Mouse (Mus musculus): Measurements from ENCODE around the gene Zfp653. TPM values are rescaled to one million over a fixed set of nuclear protein-coding genes. Genes with fewer than 3 reads are reported as not detected.

The Zfp653 gene
- total RNA-seq, 2 experiments from 2014 or later = 5.8 to 6.2 TPM

DNA sequence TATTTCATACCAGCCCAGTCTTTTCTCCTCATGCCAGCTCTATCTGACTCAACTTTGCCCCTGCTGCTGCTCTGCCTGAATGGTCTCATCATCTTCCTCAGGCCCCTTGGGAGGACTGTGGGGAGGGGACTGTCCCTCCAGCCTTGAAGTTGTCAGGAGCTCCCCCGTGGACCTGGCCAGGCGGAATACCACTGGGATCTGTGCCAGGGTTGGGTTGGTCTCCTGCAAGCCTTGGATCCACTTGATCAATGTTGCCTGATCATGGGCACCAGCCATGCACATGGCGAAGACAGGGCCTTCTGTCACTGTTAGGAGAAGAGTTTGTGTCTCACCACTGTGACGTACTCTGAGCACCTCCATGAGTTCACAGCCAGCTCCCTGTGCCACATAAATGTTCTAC lies 1.1 kb upstream of the Zfp653 start:
- ATAC-seq (replicated peaks; ENCODE audit: poor library complexity, severe bottlenecking) = no peak

DNA sequence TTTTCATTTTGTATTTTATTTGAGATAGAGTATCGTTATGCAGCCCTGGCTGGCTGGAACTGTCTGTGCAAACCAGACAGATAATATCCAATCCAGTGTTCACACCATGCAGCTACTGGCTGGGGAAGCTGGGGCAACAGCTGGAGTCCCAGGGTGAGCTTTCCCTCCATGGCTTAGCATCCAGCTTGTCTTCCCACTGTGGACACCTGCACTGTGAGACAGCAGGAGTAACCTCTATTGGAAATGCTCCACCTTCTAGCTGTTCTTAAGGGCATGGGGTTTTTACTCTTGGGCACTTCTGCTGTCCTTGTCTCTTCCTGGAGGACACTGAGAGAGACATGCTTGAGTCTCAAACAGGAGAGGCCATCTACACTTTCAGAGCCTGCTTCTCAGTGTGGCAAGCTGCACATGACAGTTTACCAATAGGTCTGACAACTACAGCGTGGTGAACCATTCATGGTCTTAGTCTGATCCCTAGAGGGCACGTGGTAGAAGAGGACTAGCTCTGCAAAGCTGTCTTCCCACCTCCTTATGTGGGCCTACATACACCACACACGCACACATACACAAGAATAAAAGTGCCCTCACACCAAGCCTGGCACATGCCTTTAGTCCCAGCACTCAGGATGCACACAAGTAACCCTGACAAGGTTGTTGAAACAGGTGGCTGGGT lies 1.2 kb downstream of the Zfp653 start:
- 0 out of 2 replicates have a peak, but pooled peaks have one; percentile 0 for ATAC-seq (replicated peaks; ENCODE audit: poor library complexity, severe bottlenecking)

DNA sequence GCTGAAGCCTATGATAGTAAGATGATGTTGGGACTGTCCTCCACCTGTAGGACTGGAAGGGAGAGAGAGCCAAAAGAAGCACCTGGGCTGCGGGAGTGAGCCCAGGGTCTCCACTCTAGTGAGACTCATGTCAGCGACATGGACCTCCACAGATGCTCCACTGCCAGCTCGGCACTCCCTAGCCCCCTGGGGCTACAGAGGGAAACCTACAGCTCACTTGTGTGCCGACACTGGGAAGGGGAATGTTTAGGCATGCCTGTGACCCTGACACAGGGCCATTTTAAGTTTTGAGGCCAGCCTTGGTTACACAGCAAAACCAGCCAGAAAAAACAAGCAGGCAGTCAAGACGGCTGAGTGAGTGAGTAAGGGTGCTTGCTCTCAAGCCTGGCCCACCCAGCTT lies 4.0 kb downstream of the Zfp653 start:
- ATAC-seq (replicated peaks; ENCODE audit: poor library complexity, severe bottlenecking) = no peak

DNA sequence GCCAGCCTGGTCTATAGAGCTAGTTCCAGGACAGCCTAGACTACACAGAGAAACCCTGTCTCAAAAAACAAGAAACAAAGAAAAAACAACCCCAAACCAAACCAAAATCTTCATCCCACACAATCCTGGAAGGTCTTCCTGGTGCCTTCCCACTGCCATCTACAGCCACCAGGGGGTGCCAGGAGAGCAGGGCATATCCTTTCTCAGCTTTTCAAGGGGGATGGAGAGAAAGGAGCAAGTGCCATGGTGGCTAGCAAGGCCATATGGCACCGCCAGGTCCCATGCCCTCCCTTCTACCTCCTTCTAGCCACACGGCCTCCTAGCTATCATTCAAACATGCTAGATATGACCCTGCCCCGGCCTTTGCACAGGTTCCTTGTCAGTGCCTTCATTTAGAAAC lies 4.7 kb downstream of the Zfp653 start:
- peak; percentile 41 for ATAC-seq (replicated peaks; ENCODE audit: poor library complexity, severe bottlenecking)

DNA sequence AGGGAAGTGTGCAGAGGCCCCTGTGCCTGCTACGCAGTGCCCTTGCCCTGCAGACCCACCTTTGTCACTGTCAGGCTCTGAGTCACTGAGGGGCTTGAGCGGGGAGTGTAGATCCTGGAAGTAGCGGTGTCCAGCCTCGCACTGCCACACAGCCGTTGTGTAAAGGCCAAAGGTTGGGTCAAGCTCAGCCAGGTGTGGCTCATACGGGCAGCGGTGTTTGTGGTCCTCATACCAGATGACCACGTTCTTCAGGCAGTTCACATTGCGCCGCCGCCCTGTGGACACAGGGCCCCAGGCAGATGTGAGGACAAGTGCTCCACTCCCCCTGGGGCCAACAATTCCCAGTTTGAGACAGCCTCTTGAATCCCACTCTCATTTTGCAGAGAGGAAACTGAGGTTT lies 5.5 kb downstream of the Zfp653 start:
- no peak for ATAC-seq (replicated peaks; ENCODE audit: poor library complexity, severe bottlenecking)

DNA sequence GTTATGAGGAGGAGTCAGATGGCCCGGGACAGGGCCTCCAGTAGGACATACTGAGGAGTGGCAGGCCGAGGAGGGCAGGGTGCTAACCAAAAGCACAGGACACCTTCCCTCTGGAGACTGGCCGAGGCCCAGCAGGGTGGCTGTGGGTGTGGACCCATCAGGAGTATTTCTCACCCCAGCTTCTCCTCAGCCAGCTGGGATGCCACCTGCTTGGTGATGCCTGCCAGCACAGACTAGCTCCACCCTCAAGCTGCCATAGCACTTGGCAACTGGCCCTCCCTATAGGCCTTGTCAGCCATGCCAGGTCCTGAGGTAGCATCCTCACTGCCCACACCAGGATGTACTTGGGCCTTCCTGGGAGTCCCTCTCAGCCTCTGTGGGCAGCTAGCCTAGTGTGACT lies 6.8 kb downstream of the Zfp653 start:
- no peak for ATAC-seq (replicated peaks; ENCODE audit: poor library complexity, severe bottlenecking)

DNA sequence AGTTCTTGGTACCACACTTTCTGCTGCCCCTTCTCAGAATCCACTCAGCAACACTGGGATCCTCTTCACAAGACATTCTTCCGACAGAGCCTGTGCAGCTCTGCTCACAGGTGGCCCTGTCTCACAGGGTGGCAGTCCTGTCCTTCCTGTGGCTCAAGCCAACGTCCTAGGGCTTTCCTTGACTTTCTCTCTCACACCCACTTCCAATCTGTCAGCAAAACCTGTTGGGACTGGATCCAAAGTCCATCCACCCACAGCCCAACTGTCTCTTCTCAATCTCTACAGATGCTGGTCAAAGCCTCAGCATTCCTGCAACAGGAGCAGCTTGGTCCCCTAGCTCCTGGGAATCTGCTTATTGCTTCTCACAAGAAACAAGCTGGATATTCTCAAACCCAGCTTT lies 9.8 kb downstream of the Zfp653 start:
- ATAC-seq (replicated peaks; ENCODE audit: poor library complexity, severe bottlenecking) = no peak

DNA sequence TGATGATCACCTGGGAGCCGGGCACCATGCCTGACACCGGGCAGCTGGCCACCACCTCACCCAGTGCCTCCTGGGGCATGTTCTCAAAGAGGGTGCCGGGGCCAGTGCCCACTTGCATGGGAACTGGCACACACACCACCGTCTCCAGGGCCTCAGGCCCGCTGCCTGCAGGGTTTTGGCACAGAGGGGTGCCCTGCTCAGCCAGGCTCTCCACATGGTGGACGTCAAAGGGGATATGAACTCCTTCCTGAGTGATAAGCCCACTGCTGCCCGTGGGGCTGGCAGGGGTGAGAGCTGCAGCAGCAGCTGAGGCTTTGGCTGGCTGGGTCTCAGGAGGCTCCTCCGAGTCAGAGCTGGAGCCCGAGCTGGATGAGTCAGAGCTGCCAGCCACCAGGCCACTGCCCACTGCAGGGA lies 13.2 kb downstream of the Zfp653 start:
- ATAC-seq (replicated peaks; ENCODE audit: poor library complexity, severe bottlenecking) = no peak

DNA sequence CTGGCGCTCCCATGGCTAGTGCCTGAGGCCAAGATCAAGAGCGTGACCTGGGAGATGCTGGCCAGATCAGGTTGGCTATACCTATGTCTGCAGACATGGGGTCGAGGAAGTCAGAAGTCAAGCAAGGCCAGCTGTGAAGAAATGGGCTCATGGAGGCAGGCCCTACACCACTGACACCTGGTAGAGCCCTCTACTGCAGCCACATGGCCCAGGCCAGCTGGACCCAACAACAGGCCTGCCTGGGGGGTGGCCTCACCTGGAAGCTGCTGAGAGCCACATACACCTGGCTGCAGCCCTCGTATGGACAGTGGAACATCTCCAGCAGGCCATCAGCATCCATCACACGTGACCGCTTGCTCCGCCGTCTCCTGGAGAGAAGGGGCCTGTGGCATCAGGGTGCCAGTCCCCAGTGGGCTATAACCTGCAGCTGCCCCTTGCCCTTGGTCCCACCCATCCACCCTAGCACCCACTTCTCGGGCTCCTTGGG lies 14.1 kb downstream of the Zfp653 start:
- no peak for ATAC-seq (replicated peaks; ENCODE audit: poor library complexity, severe bottlenecking)

DNA sequence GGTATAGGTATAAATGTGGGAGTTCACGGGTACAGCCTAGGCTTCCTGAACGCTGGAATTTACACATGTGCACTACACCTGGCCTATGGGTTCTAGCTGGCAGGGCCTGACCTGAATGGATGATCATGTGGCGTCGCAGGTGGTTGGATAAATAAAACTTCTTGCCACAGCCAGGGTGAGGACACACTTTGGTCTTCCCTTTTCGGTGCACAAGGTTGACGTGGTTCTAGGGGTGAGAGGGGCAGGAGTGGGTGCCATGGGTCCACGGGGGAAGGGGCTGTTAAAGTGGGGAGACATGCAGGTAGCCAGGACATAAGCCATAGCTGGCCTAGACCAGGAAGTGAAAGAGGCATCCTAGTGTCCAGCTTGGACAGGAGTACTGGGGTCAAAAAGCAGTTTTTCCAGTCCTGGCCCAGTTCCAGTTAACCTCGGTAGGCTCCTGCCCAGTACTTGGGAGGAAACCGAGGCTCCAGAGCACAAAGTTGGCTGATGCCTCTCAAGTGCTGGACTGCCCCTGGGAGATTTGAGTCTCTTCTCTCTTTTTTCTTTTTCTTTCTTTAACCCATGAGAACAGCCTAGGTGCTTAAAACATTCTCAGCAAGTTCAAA lies 14.8 kb downstream of the Zfp653 start:
- no peak for ATAC-seq (replicated peaks; ENCODE audit: poor library complexity, severe bottlenecking)

DNA sequence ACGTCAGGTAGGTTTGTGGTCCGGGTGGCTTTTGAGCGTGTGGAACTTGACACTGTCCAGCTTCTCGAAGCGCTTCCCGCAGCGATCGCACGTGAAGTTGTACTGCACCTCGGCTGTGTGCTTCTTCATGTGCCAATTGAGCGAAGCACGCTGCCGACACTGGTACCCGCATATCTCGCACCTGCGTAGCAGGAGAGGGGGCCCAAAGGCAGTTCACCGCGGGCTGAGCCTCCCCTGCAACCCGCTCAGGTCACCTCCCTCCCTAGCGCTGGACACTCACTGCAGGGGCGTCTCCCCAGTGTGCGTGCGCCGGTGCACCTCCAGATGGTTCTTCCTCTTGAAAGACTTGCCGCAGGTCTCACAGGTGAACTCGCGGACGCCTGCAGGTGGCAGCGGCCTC lies 15.5 kb downstream of the Zfp653 start:
- no peak for ATAC-seq (replicated peaks; ENCODE audit: poor library complexity, severe bottlenecking)

DNA sequence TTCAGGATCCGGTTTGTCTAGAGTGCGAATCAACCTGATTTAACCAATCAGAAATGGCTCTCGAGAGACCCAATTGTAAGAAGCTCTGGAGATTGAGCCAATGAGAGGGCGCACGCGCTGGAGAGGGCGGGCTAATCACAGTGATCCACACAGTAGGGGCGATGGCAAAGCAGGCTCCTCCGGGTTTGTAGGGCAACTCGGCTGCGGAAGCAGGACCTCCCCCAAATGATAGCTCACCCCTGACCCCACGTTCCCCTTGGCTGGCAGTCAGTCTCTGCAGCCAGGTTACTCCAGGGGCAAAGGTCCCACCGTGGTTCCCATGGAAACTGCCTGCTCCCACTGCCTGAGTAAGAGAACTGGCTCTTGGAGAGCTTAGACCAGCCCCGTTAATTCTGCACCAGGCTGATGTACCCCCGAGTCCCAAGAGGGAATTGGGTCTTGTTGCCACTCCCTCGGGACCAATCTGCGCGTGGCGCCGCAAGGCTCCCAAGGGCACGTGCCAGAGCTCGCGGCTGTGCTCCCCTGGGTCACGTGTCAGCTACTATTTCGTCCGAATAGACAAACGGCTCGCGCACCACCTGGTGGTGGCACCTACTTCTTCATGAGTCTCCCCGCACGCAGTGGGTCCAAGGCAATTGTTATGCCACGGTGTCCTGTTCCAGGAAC lies 16.6 kb downstream of the Zfp653 start:
- ATAC-seq (replicated peaks; ENCODE audit: poor library complexity, severe bottlenecking) = peak; percentile 61

DNA sequence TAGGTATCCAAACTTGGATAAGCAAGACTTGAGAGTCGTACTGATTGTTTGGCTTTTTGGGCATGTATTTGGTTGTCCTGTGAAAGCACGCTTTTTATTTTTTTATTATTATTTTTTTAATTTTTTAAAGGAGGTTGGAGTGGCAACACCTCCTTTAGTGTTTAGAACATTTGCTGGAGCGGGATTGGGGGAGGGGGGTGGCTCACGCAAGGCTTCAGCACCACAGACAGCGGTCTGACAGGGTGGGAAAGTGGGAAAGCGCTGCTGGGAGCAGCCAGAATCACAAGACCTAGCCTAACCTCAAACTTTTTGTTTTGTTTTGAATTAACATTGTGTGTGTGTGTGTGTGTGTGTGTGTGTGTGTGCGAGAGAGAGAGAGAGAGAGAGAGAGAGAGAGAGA lies 17.5 kb downstream of the Zfp653 start:
- no peak for ATAC-seq (replicated peaks; ENCODE audit: poor library complexity, severe bottlenecking)

DNA sequence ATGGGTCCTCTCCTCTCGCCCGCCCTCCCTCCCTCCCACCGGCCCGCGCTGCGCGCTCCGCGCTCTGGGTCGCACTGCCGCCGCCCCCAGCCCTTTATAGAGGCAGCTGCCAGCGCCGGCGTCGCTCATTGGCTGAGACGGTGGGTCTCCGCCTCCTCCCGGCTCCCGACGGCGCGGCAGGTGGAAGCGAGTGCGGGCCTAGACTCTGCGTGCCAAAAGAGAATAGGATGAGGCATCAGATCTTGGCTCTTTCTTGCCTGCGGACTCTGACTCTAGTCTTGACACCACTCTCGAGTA lies 19.3 kb downstream of the Zfp653 start, which contains the start of gene Elavl3:
TSS of gene Elavl3 (minus strand) at position 66 of the 297 bp plus-strand sequence.
- no peak for ATAC-seq (replicated peaks; ENCODE audit: poor library complexity, severe bottlenecking)

DNA sequence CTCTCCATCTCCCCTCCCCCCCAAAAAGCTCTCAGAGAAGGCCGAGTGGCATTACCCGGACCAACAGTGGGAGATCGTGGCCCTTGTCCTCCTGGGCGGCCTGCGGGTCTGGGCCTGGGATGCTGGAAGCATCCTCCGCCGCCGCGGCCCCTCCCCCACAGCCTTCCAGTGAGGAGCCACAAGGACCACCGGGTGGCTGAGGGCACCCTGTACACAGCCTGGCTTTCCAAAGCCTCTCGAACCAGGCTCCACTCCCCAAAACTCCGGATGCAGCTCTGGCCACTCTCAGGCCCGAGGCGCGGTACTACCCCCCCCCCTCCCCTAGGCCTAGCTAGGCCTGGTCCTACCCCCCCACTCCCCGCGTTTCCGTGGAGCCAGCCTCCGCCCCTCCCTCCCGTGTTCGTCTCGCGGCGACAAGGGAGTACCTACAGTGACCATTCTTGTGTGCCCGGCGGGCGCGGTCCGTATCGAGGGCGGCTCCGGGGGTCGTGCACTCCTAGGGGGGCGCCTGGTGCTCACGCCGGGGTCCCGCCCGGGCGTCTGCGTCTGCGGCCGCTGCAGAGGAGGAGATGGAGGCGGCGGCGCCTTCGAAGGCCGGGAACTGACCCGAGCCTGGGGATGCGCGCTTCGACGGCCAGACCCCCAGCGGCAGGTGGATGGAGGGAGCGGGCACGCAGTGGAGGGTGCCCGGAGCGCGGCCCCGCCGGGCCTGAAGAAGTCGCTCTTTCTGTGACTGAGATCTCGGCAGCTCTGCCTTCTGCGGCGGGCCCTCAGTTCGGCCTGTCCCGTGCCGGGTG lies 19.8 kb downstream of the Zfp653 start:
- no peak for ATAC-seq (replicated peaks; ENCODE audit: poor library complexity, severe bottlenecking)

DNA sequence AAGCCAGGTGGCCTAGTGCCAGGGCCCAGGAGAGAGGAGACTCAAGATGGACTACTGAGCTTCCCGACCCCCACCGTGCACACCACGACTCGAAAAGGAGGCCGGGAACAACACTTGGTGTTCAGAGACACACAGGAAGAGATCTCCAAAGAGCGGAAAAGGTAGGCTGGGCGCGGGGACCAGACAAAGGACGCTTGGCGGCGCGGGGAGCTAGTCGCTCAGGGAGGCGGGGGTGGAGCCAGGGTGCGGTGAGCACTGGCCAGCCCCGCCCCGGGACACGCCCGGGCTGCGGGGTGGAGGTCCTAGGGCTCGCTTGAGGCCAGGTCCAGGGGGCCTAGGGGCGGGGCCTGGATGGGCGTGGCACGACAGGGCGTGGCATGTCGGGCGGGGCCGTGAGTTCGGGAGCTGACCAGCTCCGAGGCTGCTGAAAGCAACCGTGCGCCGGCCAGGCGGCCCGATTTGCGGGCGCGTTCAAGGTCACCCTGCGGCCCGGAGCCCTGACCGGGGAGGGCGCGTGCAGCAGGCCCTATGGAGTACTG lies 20.8 kb downstream of the Zfp653 start:
- peak; percentile 83 for ATAC-seq (replicated peaks; ENCODE audit: poor library complexity, severe bottlenecking)

DNA sequence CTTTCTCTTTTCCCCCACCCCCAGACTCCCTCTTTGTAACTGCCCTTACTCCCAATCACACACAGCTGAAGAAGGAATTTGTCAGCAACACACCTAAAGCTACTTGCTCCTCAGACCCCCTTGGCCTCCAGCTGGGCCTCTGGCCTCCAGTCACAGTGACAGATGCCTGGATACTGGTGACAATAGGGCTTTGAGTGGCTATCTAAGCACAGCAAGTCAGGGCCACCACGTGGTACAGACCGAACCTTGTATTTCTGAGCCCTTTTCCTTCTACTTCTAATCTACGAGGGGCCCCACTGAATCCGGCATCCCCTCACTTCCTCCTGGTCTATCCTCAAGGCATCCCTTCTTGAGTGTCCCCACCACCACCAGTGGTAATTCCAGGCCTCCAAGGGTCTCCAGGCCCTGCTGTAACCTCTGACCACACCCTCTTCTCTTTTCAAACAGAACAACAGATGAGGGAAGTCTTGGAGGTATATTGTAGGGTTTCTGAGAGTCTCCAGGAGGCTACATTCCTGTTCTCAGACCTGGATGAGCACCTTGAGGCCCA lies 21.4 kb downstream of the Zfp653 start:
- no peak for ATAC-seq (replicated peaks; ENCODE audit: poor library complexity, severe bottlenecking)

DNA sequence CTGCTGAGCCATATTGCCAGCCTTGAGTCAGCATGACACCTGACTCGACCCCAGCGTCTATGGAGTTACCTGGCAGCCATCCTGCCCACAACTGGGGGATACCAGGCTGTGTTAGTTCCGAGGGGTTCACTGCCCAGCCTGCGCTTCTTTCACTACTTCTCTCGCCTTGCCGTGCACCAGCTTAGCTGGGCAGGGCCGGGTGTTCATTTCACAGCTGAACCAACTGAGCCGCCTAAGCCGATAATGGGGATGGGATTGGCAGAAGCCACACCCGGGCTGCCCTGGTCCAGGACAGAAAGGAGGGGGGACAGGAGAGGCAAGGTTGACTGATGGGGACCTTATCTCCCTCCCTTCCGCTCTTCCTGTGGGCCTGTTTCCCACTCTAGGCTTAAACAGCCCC lies 21.9 kb downstream of the Zfp653 start:
- no peak for ATAC-seq (replicated peaks; ENCODE audit: poor library complexity, severe bottlenecking)

DNA sequence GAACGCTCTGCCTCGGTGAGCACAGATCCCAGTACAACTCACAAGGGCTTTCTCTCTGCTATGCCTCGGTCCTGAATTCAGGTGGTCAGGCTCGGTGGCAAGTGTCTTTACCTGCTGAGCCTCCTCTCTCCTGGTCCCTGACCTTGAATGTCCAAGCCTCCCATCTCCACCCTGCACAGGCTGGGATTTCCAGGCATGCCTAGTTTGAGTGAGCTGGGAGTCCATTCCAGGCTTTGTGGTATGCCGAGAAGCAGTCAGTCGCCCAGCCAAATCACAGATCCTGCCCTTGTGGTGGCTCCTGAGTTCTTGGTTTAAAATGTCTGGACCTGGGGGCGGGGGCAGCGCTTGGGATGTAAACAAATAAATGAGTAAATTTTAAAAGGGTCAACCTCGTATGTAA lies 23.8 kb downstream of the Zfp653 start:
- ATAC-seq (replicated peaks; ENCODE audit: poor library complexity, severe bottlenecking) = no peak

DNA sequence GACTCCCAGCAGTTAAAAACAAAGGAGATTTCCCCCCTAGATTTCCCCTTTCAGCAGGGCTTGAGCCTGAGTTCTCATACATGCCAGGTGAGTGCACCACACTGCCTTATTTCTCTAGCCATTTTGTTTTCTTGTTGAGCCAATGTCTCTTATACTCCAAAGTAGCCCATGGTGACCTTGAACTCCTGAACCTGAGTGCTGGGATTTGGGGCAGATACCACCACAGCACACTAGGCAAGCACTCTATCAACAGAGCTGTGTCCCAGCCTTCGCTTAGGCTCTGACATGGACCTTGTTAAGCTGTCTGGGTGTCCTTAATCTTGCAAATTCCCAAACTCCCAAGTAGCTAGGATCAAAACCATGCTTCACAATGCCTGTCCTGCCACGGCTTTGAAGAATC lies 29.3 kb downstream of the Zfp653 start:
- no peak for ATAC-seq (replicated peaks; ENCODE audit: poor library complexity, severe bottlenecking)
